Mouse (Mus musculus): Measurements from ENCODE around the gene Gng7. TPM values are rescaled to one million over a fixed set of nuclear protein-coding genes. Genes with fewer than 3 reads are reported as not detected.
A peak's percentile ranks its signal among the peaks of the same experiment; 100 is the strongest.

Gng7 gene
- total RNA-seq, 1 experiment from 2014 or later: 0.18 TPM

- no peak for ATAC-seq (replicated peaks; ENCODE audit: low read depth, poor library complexity, severe bottlenecking)
Observed at GRCm38 (mm10) chr10:81027331-81027730, 12.6 kb upstream of the Gng7 start.

- no peak for ATAC-seq (replicated peaks; ENCODE audit: low read depth, poor library complexity, severe bottlenecking)
Observed at GRCm38 (mm10) chr10:81026857-81027256, 12.1 kb upstream of the Gng7 start.

GRCm38 (mm10) chr10:81025639-81026275 lies 11.0 kb upstream of the Gng7 start, which contains the start of gene Diras1:
TSS of gene Diras1 (minus strand) at chr10:81025662.
- no peak for ATAC-seq (replicated peaks; ENCODE audit: low read depth, poor library complexity, severe bottlenecking)

GRCm38 (mm10) chr10:81025047-81025621 lies 10.4 kb upstream of the Gng7 start:
- ATAC-seq (replicated peaks; ENCODE audit: low read depth, poor library complexity, severe bottlenecking): 0 out of 2 replicates have a peak, but pooled peaks have one; percentile 13

- no peak for ATAC-seq (replicated peaks; ENCODE audit: low read depth, poor library complexity, severe bottlenecking)
Observed at GRCm38 (mm10) chr10:81024346-81024937, 9.7 kb upstream of the Gng7 start.

- no peak for ATAC-seq (replicated peaks; ENCODE audit: low read depth, poor library complexity, severe bottlenecking)
Observed at GRCm38 (mm10) chr10:81022744-81023143, 8.0 kb upstream of the Gng7 start.

- no peak for ATAC-seq (replicated peaks; ENCODE audit: low read depth, poor library complexity, severe bottlenecking)
Observed at GRCm38 (mm10) chr10:81021547-81022110, 6.9 kb upstream of the Gng7 start.

GRCm38 (mm10) chr10:81020207-81020606 lies 5.5 kb upstream of the Gng7 start:
- no peak for ATAC-seq (replicated peaks; ENCODE audit: low read depth, poor library complexity, severe bottlenecking)

GRCm38 (mm10) chr10:81019687-81020086 lies 4.9 kb upstream of the Gng7 start:
- no peak for ATAC-seq (replicated peaks; ENCODE audit: low read depth, poor library complexity, severe bottlenecking)

GRCm38 (mm10) chr10:81018326-81018725 lies 3.6 kb upstream of the Gng7 start:
- ATAC-seq (replicated peaks; ENCODE audit: low read depth, poor library complexity, severe bottlenecking): no peak

- ATAC-seq (replicated peaks; ENCODE audit: low read depth, poor library complexity, severe bottlenecking): peak; percentile 57
Observed at GRCm38 (mm10) chr10:81016645-81017044, 1.9 kb upstream of the Gng7 start.

- ATAC-seq (replicated peaks; ENCODE audit: low read depth, poor library complexity, severe bottlenecking): no peak
Observed at GRCm38 (mm10) chr10:81015666-81016065, 921 bp upstream of the Gng7 start.

GRCm38 (mm10) chr10:81010851-81011250 lies 3.9 kb downstream of the Gng7 start:
- no peak for ATAC-seq (replicated peaks; ENCODE audit: low read depth, poor library complexity, severe bottlenecking)

- ATAC-seq (replicated peaks; ENCODE audit: low read depth, poor library complexity, severe bottlenecking): peak; percentile 54; the same call in 1 of the 2 replicates
Observed at GRCm38 (mm10) chr10:81007240-81007639, 7.5 kb downstream of the Gng7 start.

GRCm38 (mm10) chr10:81006005-81006677 lies 8.6 kb downstream of the Gng7 start:
- no peak for ATAC-seq (replicated peaks; ENCODE audit: low read depth, poor library complexity, severe bottlenecking)

- no peak for ATAC-seq (replicated peaks; ENCODE audit: low read depth, poor library complexity, severe bottlenecking)
Observed at GRCm38 (mm10) chr10:81001161-81001560, 13.6 kb downstream of the Gng7 start.

GRCm38 (mm10) chr10:81000197-81001062 lies 14.3 kb downstream of the Gng7 start:
- ATAC-seq (replicated peaks; ENCODE audit: low read depth, poor library complexity, severe bottlenecking): 0 out of 2 replicates have a peak, but pooled peaks have one; percentile 8

GRCm38 (mm10) chr10:80999362-81000196 lies 15.2 kb downstream of the Gng7 start:
- ATAC-seq (replicated peaks; ENCODE audit: low read depth, poor library complexity, severe bottlenecking): peak; percentile 84

- peak; percentile 51 for ATAC-seq (replicated peaks; ENCODE audit: low read depth, poor library complexity, severe bottlenecking)
Observed at GRCm38 (mm10) chr10:80998778-80999177, 16.0 kb downstream of the Gng7 start.

Data from common myeloid progenitor, adult 5-6 weeks (primary cell).